Mouse (Mus musculus) erythroblast, embryonic 14.5 days (primary cell): ENCODE results near the gene Dnm3. TPM values are rescaled to one million over a fixed set of nuclear protein-coding genes. Genes with fewer than 3 reads are reported as not detected.

ENCODE experiments used
- H3K27me3 ChIP-seq: 2 replicates; pipeline ENCODE4 v1.6.1; 2012; ENCODE audit warnings: inconsistent platforms; ENCODE audit not compliant: control insufficient read depth
- H3K36me3 ChIP-seq: 2 replicates; pipeline ENCODE4 v1.6.1; 2012; ENCODE audit warnings: mild to moderate bottlenecking, inconsistent platforms; ENCODE audit not compliant: control insufficient read depth
- H3K4me1 ChIP-seq: 2 replicates; pipeline ENCODE4 v1.6.1; 2012; ENCODE audit warnings: inconsistent platforms; ENCODE audit not compliant: control insufficient read depth
- H3K4me3 ChIP-seq: replicated peaks from 2 replicates; pipeline ENCODE3; 2012; ENCODE audit warnings: moderate library complexity, mild to moderate bottlenecking, inconsistent platforms
- H3K9me3 ChIP-seq: 2 replicates; pipeline ENCODE4 v1.6.1; 2012; ENCODE audit warnings: low read length, inconsistent platforms, mixed read lengths; ENCODE audit not compliant: control insufficient read depth
- GATA1 ChIP-seq: IDR thresholded peaks from 2 replicates; pipeline ENCODE4 v1.6.1; 2012; ENCODE audit warnings: low read length, inconsistent platforms, mixed read lengths
- TAL1 ChIP-seq: IDR thresholded peaks from 3 replicates; pipeline ENCODE4 v1.6.1; 2012; ENCODE audit warnings: low read length, inconsistent platforms, mixed read lengths
- polyA plus RNA-seq: library from polyadenylated mRNA; stranded (reverse); fragments of >175 nt; gene quantifications from 2 replicates; pipeline ENCODE4 v1.2.3, GENCODE M21; 2012

The Dnm3 gene
- polyA plus RNA-seq, 1 experiment = 0.01 TPM

- H3K9me3 ChIP-seq = no peaks in the 10 kb centered on the region
- no peaks in the 10 kb centered on the region for H3K36me3 ChIP-seq
- H3K27me3 ChIP-seq = no peaks in the 10 kb centered on the region
- H3K4me1 ChIP-seq = no peaks in the 10 kb centered on the region
- TF ChIP-seq TAL1 (no peak), GATA1 (no peak)
- peak overlapping the region; percentile 3 for H3K4me3 ChIP-seq
Measured at GRCm38 (mm10) chr1:162004821-162005770, 472.7 kb downstream of the Dnm3 start.

DNA sequence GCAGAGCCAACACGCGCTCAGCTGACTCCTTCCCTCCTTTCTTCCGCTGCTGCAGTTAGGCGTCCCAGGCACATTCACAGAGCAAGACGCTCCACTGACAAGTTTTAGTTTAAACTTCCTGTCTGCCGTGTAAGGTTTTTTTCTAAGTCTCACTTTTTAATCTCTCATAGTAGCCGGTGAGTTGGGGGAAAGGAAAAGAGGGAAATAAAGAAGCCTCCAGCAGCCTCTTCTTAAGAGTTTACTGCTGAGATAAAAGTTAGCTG lies 473.4 kb downstream of the Dnm3 start:
- H3K4me3 ChIP-seq = no peak overlapping the region
- no peaks in the 10 kb centered on the region for H3K9me3 ChIP-seq
- TF ChIP-seq TAL1 = no peak
- TF ChIP-seq GATA1 = no peak
- no peaks in the 10 kb centered on the region for H3K36me3 ChIP-seq
- H3K27me3 ChIP-seq = no peaks in the 10 kb centered on the region
- no peaks in the 10 kb centered on the region for H3K4me1 ChIP-seq

DNA sequence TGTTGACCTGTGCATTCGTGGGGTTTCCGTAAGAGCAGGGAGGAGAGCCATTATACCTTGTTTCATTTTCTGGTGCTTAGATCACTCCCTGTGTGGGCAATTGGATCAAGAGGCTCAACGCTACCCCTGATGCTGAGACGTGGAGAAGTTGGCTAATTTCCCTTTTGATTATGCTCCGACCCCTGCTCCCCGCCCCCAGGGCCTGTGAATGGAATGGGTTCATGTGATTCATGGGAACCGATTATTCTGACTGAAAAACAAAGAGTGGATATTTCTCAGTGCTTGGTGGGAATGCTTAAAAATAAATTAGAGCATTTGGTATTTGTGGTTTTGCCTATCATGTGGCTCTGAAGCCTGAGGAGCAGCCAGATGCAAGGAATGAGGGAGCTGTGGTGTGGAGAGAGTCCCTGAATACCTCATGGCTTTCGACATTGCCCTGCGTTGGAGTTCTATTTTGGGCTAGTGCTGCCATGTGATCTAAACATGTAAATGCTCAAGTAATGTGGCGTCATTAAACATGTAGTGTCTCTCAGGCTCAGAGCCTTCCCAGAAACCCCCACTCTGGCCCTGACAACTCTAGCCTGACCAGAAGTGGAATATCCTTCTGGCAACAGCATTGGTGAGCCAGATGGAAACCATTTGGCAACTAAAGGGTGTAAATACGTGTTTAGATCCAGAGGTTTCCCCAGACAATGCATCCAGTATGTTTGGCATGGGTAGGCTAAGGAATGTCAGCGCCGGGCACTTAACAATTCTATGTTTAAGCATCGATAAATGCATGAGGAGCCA lies 473.9 kb downstream of the Dnm3 start:
- no peaks in the 10 kb centered on the region for H3K27me3 ChIP-seq
- no peaks in the 10 kb centered on the region for H3K4me1 ChIP-seq
- TF ChIP-seq GATA1 = no peak
- TF ChIP-seq TAL1 = no peak

GRCm38 (mm10) chr1:162001328-162001727 lies 476.5 kb downstream of the Dnm3 start:
- no peaks in the 10 kb centered on the region for H3K36me3 ChIP-seq
- TF ChIP-seq TAL1 (no peak), GATA1 (no peak)
- no peaks in the 10 kb centered on the region for H3K4me1 ChIP-seq
- H3K4me3 ChIP-seq = no peak overlapping the region
- H3K9me3 ChIP-seq = no peaks in the 10 kb centered on the region
- no peaks in the 10 kb centered on the region for H3K27me3 ChIP-seq

More for the DNA sequence above, 473.9 kb downstream of the Dnm3 start:
- Histone ChIP-seq H3K4me3 (no peak overlapping the region), H3K36me3 (no peaks in the 10 kb centered on the region), H3K9me3 (no peaks in the 10 kb centered on the region)

- H3K27me3 ChIP-seq = no peaks in the 10 kb centered on the region
- H3K4me1 ChIP-seq = no peaks in the 10 kb centered on the region
- H3K4me3 ChIP-seq = no peak overlapping the region
- H3K9me3 ChIP-seq = no peaks in the 10 kb centered on the region
- H3K36me3 ChIP-seq = no peaks in the 10 kb centered on the region
- TF ChIP-seq GATA1 (no peak), TAL1 (no peak)
Measured at GRCm38 (mm10) chr1:161999882-162000371, 477.9 kb downstream of the Dnm3 start.

DNA sequence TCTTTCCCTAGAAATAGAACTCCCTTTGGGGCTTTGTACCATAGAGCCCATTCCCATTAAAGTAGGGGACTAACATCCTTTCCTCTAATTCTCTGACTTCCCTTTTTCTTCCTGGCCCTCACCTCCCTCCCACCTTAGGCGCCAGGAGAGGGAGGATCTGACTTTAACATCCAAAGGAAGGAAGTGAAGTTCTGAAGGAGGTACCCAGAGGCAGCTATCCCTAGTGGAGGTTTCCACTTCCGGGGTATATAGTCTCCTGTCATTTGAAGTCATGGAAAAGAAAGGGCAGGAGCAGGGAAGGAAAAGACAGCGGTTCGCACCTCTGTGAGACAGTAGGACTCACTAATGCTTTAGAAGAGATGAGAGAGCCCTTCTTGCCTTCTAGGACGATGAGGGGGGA lies 478.5 kb downstream of the Dnm3 start:
- TF ChIP-seq GATA1 = no peak
- TF ChIP-seq TAL1 = no peak
- Histone ChIP-seq H3K4me1 (no peaks in the 10 kb centered on the region), H3K9me3 (no peaks in the 10 kb centered on the region), H3K4me3 (no peak overlapping the region), H3K27me3 (no peaks in the 10 kb centered on the region), H3K36me3 (no peaks in the 10 kb centered on the region)

DNA sequence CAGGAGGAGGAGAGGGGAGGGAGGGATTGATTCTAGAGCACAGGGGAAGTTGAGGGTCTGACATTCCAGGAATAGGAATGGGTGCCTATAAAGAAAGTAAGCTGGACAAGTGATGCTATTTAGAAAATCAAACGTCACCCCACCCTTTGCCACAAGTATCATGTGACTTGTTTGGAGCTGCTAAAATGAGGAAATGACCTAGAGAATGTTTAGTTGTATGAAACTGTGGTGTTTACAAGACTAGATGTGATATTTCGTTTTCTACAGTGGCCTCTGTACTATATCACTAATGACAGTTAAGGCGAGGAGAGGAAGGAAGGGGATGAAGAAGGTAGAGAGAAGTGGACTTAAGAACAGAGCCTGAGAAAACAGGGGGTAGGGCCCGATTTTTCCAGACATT lies 479.1 kb downstream of the Dnm3 start:
- Histone ChIP-seq H3K9me3 (no peaks in the 10 kb centered on the region), H3K27me3 (no peaks in the 10 kb centered on the region), H3K4me3 (no peak overlapping the region), H3K36me3 (no peaks in the 10 kb centered on the region), H3K4me1 (no peaks in the 10 kb centered on the region)
- TF ChIP-seq GATA1 (no peak), TAL1 (no peak)

DNA sequence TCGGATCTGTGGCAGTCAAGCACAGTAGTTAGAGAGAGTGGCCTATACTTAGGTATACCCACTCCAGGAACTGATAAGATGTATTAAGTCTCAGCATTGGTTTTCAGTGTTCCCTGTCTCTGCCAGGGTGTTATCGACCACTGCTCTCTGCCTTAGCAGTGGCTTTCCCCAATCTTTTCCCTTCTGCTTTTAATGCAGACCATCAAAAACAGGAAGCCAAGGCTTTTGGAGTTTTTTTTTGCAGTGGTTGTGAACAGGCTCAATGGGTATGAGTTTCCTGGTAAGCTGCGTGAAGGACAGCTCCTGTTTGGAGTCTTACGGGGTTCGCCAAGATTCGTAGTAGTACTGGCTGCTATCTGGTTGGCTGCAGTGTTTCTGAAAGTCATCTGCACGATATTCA lies 485.4 kb downstream of the Dnm3 start:
- no peaks in the 10 kb centered on the region for H3K36me3 ChIP-seq
- TF ChIP-seq TAL1 = no peak
- H3K4me3 ChIP-seq = no peak overlapping the region
- H3K4me1 ChIP-seq = no peaks in the 10 kb centered on the region
- H3K27me3 ChIP-seq = no peaks in the 10 kb centered on the region
- no peaks in the 10 kb centered on the region for H3K9me3 ChIP-seq

DNA sequence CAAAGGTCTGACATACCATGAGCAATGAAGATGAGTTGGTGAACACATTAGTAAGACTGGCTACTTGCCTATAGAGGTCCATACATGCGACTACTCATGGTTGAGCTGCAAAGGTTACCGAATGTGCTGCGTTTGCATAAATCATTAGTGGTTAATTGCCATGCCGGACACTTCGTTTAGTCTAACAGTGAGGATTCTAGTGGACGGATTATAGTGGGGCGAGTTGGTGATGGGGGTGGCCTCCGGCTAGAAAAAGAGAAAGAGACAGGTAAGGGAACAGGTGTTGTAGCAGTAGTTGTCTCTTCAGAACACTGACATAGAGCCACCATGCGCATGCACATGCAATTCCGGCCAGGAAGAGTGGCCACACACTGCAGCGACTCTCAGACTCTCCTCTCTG lies 486.0 kb downstream of the Dnm3 start:
- Histone ChIP-seq H3K4me1 (no peaks in the 10 kb centered on the region), H3K36me3 (no peaks in the 10 kb centered on the region), H3K4me3 (no peak overlapping the region), H3K27me3 (no peaks in the 10 kb centered on the region), H3K9me3 (no peaks in the 10 kb centered on the region)
- TF ChIP-seq TAL1 (no peak), GATA1 (no peak)
